Mouse (Mus musculus) WW6 (cell line): ENCODE data around the gene Gfap.

Experiments used
- DNase-seq: peaks from one replicate; pipeline ENCODE4 v3.0.0-alpha.2; 2013; ENCODE audit warnings: low read depth, low spot score

Gene Gfap

GRCm38 (mm10) chr11:102837385-102837784, 63.3 kb downstream of the Gfap start:
- no peak for DNase-seq
